Mouse (Mus musculus): ENCODE data around the gene Gprin3. TPM values are rescaled to one million over a fixed set of nuclear protein-coding genes. Genes with fewer than 3 reads are reported as not detected.
"Not testable (repeated sequence)": the region's sequence is repeated elsewhere in the genome, so short reads cannot be mapped to it uniquely, and the experiment has no call there.

Gprin3 gene
- polyA plus RNA-seq, 2 experiments, result 0.02 to 0.06 TPM

DNA sequence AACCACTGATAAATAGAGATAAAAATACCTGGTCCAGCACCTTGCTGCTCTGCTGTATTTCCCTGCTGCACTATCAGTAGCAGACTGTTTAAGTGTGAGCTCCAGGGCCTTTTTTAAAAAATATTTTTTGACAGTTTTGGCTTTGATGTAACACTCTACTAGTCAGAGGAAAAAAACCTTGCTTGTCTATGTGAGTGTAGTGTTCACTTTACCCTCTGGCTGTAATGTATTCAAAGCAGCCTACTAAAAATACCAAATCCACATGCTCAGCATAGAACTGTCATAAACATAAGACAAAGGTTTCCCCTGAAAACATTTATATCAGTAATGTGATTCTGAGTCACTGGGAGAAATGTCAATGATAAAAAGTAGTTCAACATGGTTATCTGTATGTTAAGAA lies 111.0 kb downstream of the Gprin3 start:
- TF ChIP-seq EP300 (IDR thresholded peaks at IDR 0.05; ENCODE audit: low read depth) (no peak), CTCF (IDR thresholded peaks at IDR 0.05; ENCODE audit: low read depth) (no peak)
- Histone ChIP-seq H3K4me3 (ENCODE audit: insufficient read depth in 1 of 2, low read depth in 2 of 2, low read length in 2 of 2) (no peak overlapping the region), H3K27me3 (ENCODE audit: control insufficient read depth, insufficient read depth, low read length) (no peaks in the 10 kb centered on the region), H3K36me3 (replicated peaks; ENCODE audit: control insufficient read depth, insufficient read depth, low read depth) (no peaks in the 10 kb centered on the region), H3K27ac (no peak overlapping the region), H3K9ac (replicated peaks) (no peak overlapping the region), H3K4me1 (replicated peaks; ENCODE audit: control insufficient read depth in 2 of 2, insufficient read depth in 2 of 2, low read length in 1 of 2) (no peaks in the 10 kb centered on the region), H3K4me2 (ENCODE audit: low read depth) (no peak overlapping the region), H3K9me3 (ENCODE audit: control insufficient read depth, low read length) (no peaks in the 10 kb centered on the region)
- DNase-seq (ENCODE audit: low read depth in 3 of 3, low spot score in 3 of 3) (no peak), ATAC-seq (ENCODE audit: insufficient read depth) (no peak)

DNA sequence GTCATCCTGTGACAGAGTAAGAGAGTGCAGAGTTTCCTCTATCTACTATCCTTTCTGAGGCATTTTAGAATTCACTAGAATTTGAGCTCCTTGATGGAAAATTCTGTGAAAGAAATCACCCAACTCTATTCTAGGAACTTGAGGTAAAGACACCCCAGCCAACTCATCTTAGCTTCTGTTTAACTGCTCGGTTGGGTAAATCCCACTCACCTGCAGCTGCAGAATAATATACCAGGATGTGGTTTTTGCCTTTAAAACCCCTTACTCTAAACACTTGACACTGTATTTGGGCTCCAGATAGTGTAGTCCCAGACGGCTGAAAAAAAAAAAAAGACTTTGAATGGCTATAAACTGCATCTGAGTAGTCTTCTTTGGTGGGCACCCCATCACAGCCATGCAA lies 112.9 kb downstream of the Gprin3 start:
- H3K27me3 ChIP-seq (ENCODE audit: control insufficient read depth, insufficient read depth, low read length), result no peaks in the 10 kb centered on the region
- no peak overlapping the region for H3K4me2 ChIP-seq (ENCODE audit: low read depth)
- WGBS (ENCODE audit: insufficient replicate concordance), result 43% methylated on average over 2 of the region's 2 CpGs
- H3K36me3 ChIP-seq (replicated peaks; ENCODE audit: control insufficient read depth, insufficient read depth, low read depth), result no peaks in the 10 kb centered on the region
- ATAC-seq (ENCODE audit: insufficient read depth) (no peak), DNase-seq (ENCODE audit: low read depth in 3 of 3, low spot score in 3 of 3) (no peak)
- H3K9me3 ChIP-seq (ENCODE audit: control insufficient read depth, low read length), result no peaks in the 10 kb centered on the region
- H3K4me3 ChIP-seq (ENCODE audit: insufficient read depth in 1 of 2, low read depth in 2 of 2, low read length in 2 of 2), result no peak overlapping the region
- no peak for TF ChIP-seq CTCF (IDR thresholded peaks at IDR 0.05; ENCODE audit: low read depth)
- H3K4me1 ChIP-seq (replicated peaks; ENCODE audit: control insufficient read depth in 2 of 2, insufficient read depth in 2 of 2, low read length in 1 of 2), result no peaks in the 10 kb centered on the region
- H3K27ac ChIP-seq, result no peak overlapping the region
- H3K9ac ChIP-seq (replicated peaks), result no peak overlapping the region

DNA sequence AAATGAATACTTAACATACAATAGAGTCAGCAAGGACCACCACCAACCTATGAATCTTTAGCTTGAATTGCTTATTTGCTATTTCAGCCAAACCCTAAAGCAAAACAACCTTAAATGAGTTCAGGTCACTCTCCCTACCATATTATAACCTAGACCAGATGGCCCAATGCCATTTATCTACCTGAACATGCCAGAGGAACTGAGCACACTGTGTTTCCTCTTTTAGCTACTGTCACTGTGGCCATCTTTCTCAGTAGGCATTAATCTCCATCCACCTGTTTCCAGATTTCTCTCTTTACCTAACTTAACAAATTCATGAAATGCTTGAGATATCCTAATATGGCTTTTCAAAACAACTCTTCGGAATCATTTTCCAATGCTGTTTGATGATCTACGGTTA lies 114.9 kb downstream of the Gprin3 start:
- H3K4me1 ChIP-seq (replicated peaks; ENCODE audit: control insufficient read depth in 2 of 2, insufficient read depth in 2 of 2, low read length in 1 of 2), result no peaks in the 10 kb centered on the region
- WGBS (ENCODE audit: insufficient replicate concordance), result 62% methylated on average over 2 of the region's 2 CpGs
- H3K4me3 ChIP-seq (ENCODE audit: insufficient read depth in 1 of 2, low read depth in 2 of 2, low read length in 2 of 2), result no peak overlapping the region
- no peak overlapping the region for H3K9ac ChIP-seq (replicated peaks)
- H3K36me3 ChIP-seq (replicated peaks; ENCODE audit: control insufficient read depth, insufficient read depth, low read depth), result no peaks in the 10 kb centered on the region
- DNase-seq (ENCODE audit: low read depth in 3 of 3, low spot score in 3 of 3) (no peak), ATAC-seq (ENCODE audit: insufficient read depth) (no peak)
- no peak for TF ChIP-seq CTCF (IDR thresholded peaks at IDR 0.05; ENCODE audit: low read depth)
- TF ChIP-seq EP300 (IDR thresholded peaks at IDR 0.05; ENCODE audit: low read depth), result no peak
- H3K27ac ChIP-seq, result no peak overlapping the region
- no peaks in the 10 kb centered on the region for H3K9me3 ChIP-seq (ENCODE audit: control insufficient read depth, low read length)
- no peak overlapping the region for H3K4me2 ChIP-seq (ENCODE audit: low read depth)
- no peaks in the 10 kb centered on the region for H3K27me3 ChIP-seq (ENCODE audit: control insufficient read depth, insufficient read depth, low read length)

DNA sequence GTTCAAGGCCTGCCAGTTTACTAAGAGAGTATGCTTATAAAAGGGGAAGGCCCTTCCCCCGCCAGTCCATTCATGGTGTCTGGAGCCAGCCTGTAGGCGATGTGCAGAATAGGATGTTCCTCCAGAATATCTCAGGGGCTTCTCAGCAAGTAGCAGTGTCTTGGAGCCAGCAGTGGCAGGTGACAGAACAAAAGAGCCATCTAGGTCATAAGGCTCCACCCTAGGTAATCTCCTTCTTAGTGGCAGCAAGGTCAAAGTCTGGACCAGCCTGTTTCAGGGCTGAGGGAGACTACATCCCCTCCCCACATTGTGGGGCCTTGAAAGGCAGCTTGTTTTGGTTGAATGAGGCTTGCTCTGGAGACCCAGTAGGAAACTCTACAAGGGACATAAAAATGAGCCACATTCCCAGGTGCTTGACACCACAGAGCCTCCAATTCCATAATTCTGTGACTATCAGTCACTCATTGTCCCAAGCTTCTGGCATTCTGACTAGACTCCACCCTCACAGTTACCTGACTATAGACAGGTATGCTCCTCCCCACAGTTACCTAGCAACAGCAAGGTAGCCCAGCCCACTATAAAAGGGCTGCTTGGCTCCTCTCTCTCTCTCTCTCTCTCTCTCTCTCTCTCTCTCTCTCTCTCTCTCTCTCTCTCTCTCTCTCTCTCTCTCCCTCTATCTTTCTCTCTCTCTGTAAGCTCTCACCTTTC lies 121.7 kb downstream of the Gprin3 start:
- 65% methylated on average over 2 of the region's 2 CpGs for WGBS (ENCODE audit: insufficient replicate concordance)
- not testable (repeated sequence) for H3K27me3 ChIP-seq (ENCODE audit: control insufficient read depth, insufficient read depth, low read length); H3K36me3 ChIP-seq (replicated peaks; ENCODE audit: control insufficient read depth, insufficient read depth, low read depth); DNase-seq (ENCODE audit: low read depth in 3 of 3, low spot score in 3 of 3); H3K27ac ChIP-seq; H3K4me1 ChIP-seq (replicated peaks; ENCODE audit: control insufficient read depth in 2 of 2, insufficient read depth in 2 of 2, low read length in 1 of 2); ATAC-seq (ENCODE audit: insufficient read depth); H3K4me3 ChIP-seq (ENCODE audit: insufficient read depth in 1 of 2, low read depth in 2 of 2, low read length in 2 of 2); H3K9ac ChIP-seq (replicated peaks); H3K4me2 ChIP-seq (ENCODE audit: low read depth); H3K9me3 ChIP-seq (ENCODE audit: control insufficient read depth, low read length)

DNA sequence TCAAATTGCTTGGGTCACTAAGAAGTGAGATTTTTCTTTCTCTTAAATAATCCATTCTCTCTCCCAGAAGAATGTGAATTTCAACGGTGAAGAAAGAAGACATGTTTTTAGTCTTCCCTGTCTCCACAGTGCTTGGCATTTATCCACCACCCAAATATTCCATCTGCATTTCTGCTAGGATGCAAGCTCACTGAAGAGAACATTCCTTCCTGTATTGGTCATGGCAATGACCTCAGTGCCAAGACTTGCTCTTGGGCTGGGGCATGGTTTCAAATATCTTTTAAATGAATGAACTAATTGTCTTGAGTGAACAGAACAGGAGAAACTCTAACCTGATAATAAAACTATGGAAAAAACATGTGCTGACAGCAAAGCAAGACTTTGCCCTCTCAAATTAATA lies 123.1 kb downstream of the Gprin3 start:
- no peak overlapping the region for H3K4me3 ChIP-seq (ENCODE audit: insufficient read depth in 1 of 2, low read depth in 2 of 2, low read length in 2 of 2)
- TF ChIP-seq CTCF (IDR thresholded peaks at IDR 0.05; ENCODE audit: low read depth) (no peak), EP300 (IDR thresholded peaks at IDR 0.05; ENCODE audit: low read depth) (no peak)
- no peak for ATAC-seq (ENCODE audit: insufficient read depth)
- WGBS (ENCODE audit: insufficient replicate concordance), result 83% methylated on average over 1 of the region's 1 CpGs
- no peak overlapping the region for H3K4me2 ChIP-seq (ENCODE audit: low read depth)
- no peak overlapping the region for H3K27ac ChIP-seq
- DNase-seq (ENCODE audit: low read depth in 3 of 3, low spot score in 3 of 3), result no peak
- H3K36me3 ChIP-seq (replicated peaks; ENCODE audit: control insufficient read depth, insufficient read depth, low read depth), result no peaks in the 10 kb centered on the region
- H3K4me1 ChIP-seq (replicated peaks; ENCODE audit: control insufficient read depth in 2 of 2, insufficient read depth in 2 of 2, low read length in 1 of 2), result no peaks in the 10 kb centered on the region
- H3K27me3 ChIP-seq (ENCODE audit: control insufficient read depth, insufficient read depth, low read length), result no peaks in the 10 kb centered on the region
- H3K9me3 ChIP-seq (ENCODE audit: control insufficient read depth, low read length), result no peaks in the 10 kb centered on the region
- H3K9ac ChIP-seq (replicated peaks), result no peak overlapping the region

Other genes starting within 250 kb of the Gprin3 start
- gene Tigd2, start 217.4 kb downstream of the Gprin3 start, polyA plus RNA-seq (2012; rRNA removed), result 0.89 and 1.2 TPM in 2 replicates
- 3.5 and 3.6 TPM in 2 replicates for gene Tigd2, start 217.4 kb downstream of the Gprin3 start, polyA plus RNA-seq (2014; fragmentation: Nextera tagmentation; extraction: Ambion mirVana)